Mouse (Mus musculus): ENCODE measurements around the gene Fat3.
A peak's percentile ranks its signal among the peaks of the same experiment; 100 is the strongest.

Fat3 gene

GRCm38 (mm10) chr9:16029715-16030285 is 471.3 kb downstream of the Fat3 start:
- no peak for DNase-seq (ENCODE audit: low read depth, low spot score)

GRCm38 (mm10) chr9:16029066-16029465 is 472.0 kb downstream of the Fat3 start:
- DNase-seq (ENCODE audit: low read depth, low spot score), result no peak

- no peak for DNase-seq (ENCODE audit: low read depth, low spot score)
These were observed 472.6 kb downstream of the Fat3 start for GRCm38 (mm10) chr9:16028394-16028911.

GRCm38 (mm10) chr9:16026054-16026453 is 475.0 kb downstream of the Fat3 start:
- no peak for DNase-seq (ENCODE audit: low read depth, low spot score)

- no peak for DNase-seq (ENCODE audit: low read depth, low spot score)
These were observed 476.4 kb downstream of the Fat3 start for GRCm38 (mm10) chr9:16024706-16025105.

GRCm38 (mm10) chr9:16014115-16014514 is 487.0 kb downstream of the Fat3 start:
- DNase-seq (ENCODE audit: low read depth, low spot score), result no peak

GRCm38 (mm10) chr9:16011382-16011781 is 489.7 kb downstream of the Fat3 start:
- DNase-seq (ENCODE audit: low read depth, low spot score), result no peak

- DNase-seq (ENCODE audit: low read depth, low spot score), result no peak
These were observed 493.6 kb downstream of the Fat3 start for GRCm38 (mm10) chr9:16007516-16007915.

- DNase-seq (ENCODE audit: low read depth, low spot score), result no peak
These were observed 498.1 kb downstream of the Fat3 start for GRCm38 (mm10) chr9:16002991-16003390.

GRCm38 (mm10) chr9:15994762-15995161 is 506.3 kb downstream of the Fat3 start:
- DNase-seq (ENCODE audit: low read depth, low spot score), result no peak

GRCm38 (mm10) chr9:15994177-15994576 is 506.9 kb downstream of the Fat3 start:
- no peak for DNase-seq (ENCODE audit: low read depth, low spot score)

GRCm38 (mm10) chr9:15992158-15992846 is 508.8 kb downstream of the Fat3 start:
- no peak for DNase-seq (ENCODE audit: low read depth, low spot score)

- no peak for DNase-seq (ENCODE audit: low read depth, low spot score)
These were observed 522.8 kb downstream of the Fat3 start for GRCm38 (mm10) chr9:15978317-15978716.

GRCm38 (mm10) chr9:15976959-15977663 is 524.0 kb downstream of the Fat3 start:
- no peak for DNase-seq (ENCODE audit: low read depth, low spot score)

- no peak for DNase-seq (ENCODE audit: low read depth, low spot score)
These were observed 525.1 kb downstream of the Fat3 start for GRCm38 (mm10) chr9:15975999-15976398.

GRCm38 (mm10) chr9:15972201-15972600 is 528.9 kb downstream of the Fat3 start:
- DNase-seq (ENCODE audit: low read depth, low spot score), result no peak

- DNase-seq (ENCODE audit: low read depth, low spot score), result no peak
These were observed 529.7 kb downstream of the Fat3 start for GRCm38 (mm10) chr9:15971393-15971792.

- DNase-seq (ENCODE audit: low read depth, low spot score), result no peak
These were observed 536.9 kb downstream of the Fat3 start for GRCm38 (mm10) chr9:15964198-15964597.

- no peak for DNase-seq (ENCODE audit: low read depth, low spot score)
These were observed 538.2 kb downstream of the Fat3 start for GRCm38 (mm10) chr9:15962886-15963285.

- DNase-seq (ENCODE audit: low read depth, low spot score), result no peak
These were observed 542.8 kb downstream of the Fat3 start for GRCm38 (mm10) chr9:15958224-15958787.

- DNase-seq (ENCODE audit: low read depth, low spot score), result no peak
These were observed 543.3 kb downstream of the Fat3 start for GRCm38 (mm10) chr9:15957816-15958215.

GRCm38 (mm10) chr9:15955147-15955782 is 545.8 kb downstream of the Fat3 start:
- peak; percentile 37 for DNase-seq (ENCODE audit: low read depth, low spot score)

Data from brain, embryonic 18.5 days (tissue).